Mouse (Mus musculus) left cerebral cortex, postnatal 10 days (tissue): Measurements from ENCODE around the gene Olfr794. TPM values are rescaled to one million over a fixed set of nuclear protein-coding genes. Genes with fewer than 3 reads are reported as not detected.

ENCODE experiments used
- DNase-seq, 2 experiments: peaks; one replicate each; pipeline ENCODE4 v3.0.0; 2021 to 2022; ENCODE audit warnings: low spot score in 2 of 2, mixed read lengths in 1 of 2; ENCODE audit errors: extremely low spot score in 1 of 2
- intact Hi-C: fragments of 180-260 bp; cut with DNase I; formaldehyde crosslinking; loops from one replicate; pipeline ENCODE4 v1.15.1; 2025
- microRNA-seq: library from miRNA; unstranded; fragments of <30 nt; microRNA quantifications from one replicate; pipeline ENCODE4 v1.2.0, GENCODE M21; 2022
- total RNA-seq, 2 experiments: library from RNA; stranded (reverse); gene quantifications; 2 replicates each; pipeline ENCODE4 v1.2.3; 2021

Olfr794 gene
- not detected for total RNA-seq

- intact Hi-C loops: no loop called here
- DNase-seq: no peak
Measured at GRCm38 (mm10) chr10:129567355-129567754, at the start of gene Olfr794. Gene Olfr794, plus strand, starts transcription at chr10:129567655.

DNA sequence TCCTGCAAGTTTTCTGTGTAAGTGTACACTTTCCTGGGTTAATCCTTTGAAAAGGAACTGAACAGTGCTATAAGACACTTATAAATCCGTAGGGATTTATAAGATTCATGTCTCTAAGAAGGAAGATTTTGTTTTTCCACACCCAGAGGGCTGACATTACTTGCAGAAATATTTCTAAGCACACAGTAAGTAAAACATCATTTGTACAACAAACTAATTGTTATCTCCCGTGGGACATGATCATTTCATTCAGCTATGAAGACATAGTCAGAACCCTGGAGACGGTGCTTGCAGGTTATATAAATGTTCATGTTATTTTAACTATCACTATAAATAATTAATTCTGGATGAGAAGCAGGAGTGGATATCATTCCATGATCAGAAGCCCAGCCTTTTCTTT, 46.0 kb upstream of the Olfr794 start, which contains the start of gene Olfr791:
TSS of gene Olfr791 (plus strand) at position 301 of the 400 bp plus-strand sequence.
- intact Hi-C loops: no loop called here
- no peak for DNase-seq

GRCm38 (mm10) chr10:129538862-129539261, 28.6 kb upstream of the Olfr794 start, which contains the start of gene Olfr792:
Gene Olfr792, plus strand, starts transcription at chr10:129539162.
- intact Hi-C loops: no loop called here
- no peak for DNase-seq

- intact Hi-C loops: no loop called here
- DNase-seq: no peak
Measured at GRCm38 (mm10) chr10:129549354-129549753, 18.1 kb upstream of the Olfr794 start.

DNA sequence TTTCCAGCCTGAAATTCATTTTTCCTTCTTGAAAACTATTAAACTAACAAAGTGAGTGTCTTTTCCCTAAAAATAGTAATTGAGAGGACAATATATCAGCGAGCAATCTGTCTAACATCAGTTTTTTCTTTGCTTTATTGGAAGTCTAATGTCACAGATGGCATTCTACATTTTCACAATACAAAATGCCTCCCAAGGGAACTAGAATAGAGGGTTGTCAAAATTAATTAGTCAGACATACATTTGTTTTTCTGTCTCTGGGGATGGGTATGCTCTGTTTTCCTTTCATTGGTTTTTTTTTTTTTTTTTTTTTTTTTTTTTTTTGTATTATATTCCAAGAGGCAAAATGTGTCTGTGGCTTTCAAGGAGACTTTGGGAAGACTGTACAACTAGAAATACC, 9.6 kb downstream of the Olfr794 start:
- intact Hi-C loops: no loop called here
- no peak for DNase-seq

DNA sequence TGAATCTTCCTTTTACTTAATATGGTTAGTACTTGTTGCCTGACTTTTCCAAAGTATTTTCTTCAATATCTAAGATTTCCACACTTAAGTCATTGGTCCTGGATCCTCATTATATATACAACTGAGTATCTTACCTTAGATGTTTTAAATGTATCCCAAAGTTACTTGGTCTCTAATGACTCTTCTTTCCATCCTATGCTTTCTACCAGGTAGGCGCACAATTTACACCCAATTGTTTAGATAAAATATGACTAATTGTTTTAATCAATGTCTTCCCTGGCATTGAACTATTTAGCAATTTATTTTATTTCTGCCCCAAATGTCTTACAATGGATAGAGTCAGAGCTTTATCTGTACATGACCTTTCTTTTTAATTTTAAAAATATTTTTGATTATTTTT, 45.0 kb downstream of the Olfr794 start, which contains the start of gene Olfr796:
TSS of gene Olfr796 (minus strand) at position 101 of the 400 bp plus-strand sequence.
- no peak for DNase-seq

DNA sequence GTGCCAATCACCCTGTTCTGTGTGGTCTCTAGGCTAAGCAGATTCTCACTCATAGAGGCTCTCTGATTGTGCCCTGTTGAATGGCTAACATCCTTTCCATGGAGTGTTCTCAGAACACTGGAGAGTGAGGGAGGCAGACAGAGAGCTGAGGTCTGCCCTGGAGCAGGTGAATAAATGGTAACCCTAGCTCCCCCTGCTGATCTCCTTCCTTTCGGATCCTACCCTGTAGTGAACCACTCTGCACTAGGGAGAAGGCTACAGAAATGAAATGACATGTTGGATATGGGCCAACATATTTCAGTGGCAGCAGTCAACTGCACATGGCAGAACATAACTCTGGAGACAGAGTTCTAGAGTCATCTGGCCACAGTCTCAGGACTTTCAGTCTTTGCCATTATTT, 54.3 kb downstream of the Olfr794 start:
- no peak for DNase-seq
- intact Hi-C loops: no loop called here

More for the DNA sequence above, 45.0 kb downstream of the Olfr794 start, which contains the start of gene Olfr796:
- intact Hi-C loops: no loop called here

Small RNA genes lying within 50 kb of the gene (microRNA-seq; reads per million reads assigned to microRNA genes)
- not detected for gene Gm23252

Other genes with a start within 250 kb of the Olfr794 start
- not detected for gene Olfr780, start 249.5 kb upstream of the Olfr794 start, total RNA-seq
- not detected for gene Olfr781, start 238.8 kb upstream of the Olfr794 start, total RNA-seq
- gene Olfr782, start 218.8 kb upstream of the Olfr794 start, total RNA-seq: not detected
- gene Olfr784, start 183.6 kb upstream of the Olfr794 start, total RNA-seq: under 1 TPM; 0.22 to 0.24 TPM
- gene Olfr785, start 162.2 kb upstream of the Olfr794 start, total RNA-seq: not detected
- gene Olfr786, start 140.3 kb upstream of the Olfr794 start, total RNA-seq: not detected
- not detected for gene Olfr787, start 105.8 kb upstream of the Olfr794 start, total RNA-seq
- not detected for gene Olfr788, start 96.7 kb upstream of the Olfr794 start, total RNA-seq
- gene Olfr789, start 82.9 kb upstream of the Olfr794 start, total RNA-seq: not detected
- not detected for gene Olfr790, start 69.2 kb upstream of the Olfr794 start, total RNA-seq
- gene Olfr791, start 45.9 kb upstream of the Olfr794 start, total RNA-seq: not detected
- not detected for gene Olfr792, start 28.5 kb upstream of the Olfr794 start, total RNA-seq
- gene Olfr796, start 44.9 kb downstream of the Olfr794 start, total RNA-seq: not detected
- gene Olfr798, start 60.3 kb downstream of the Olfr794 start, total RNA-seq: not detected
- not detected for gene Olfr799, start 69.8 kb downstream of the Olfr794 start, total RNA-seq
- not detected for gene Olfr800, start 90.0 kb downstream of the Olfr794 start, total RNA-seq
- not detected for gene Olfr801, start 106.2 kb downstream of the Olfr794 start, total RNA-seq
- gene Olfr802, start 120.5 kb downstream of the Olfr794 start, total RNA-seq: under 1 TPM in 1 of 2 experiments, not detected in 1; 0.13 TPM
- gene Olfr803, start 126.6 kb downstream of the Olfr794 start, total RNA-seq: not detected
- not detected for gene Olfr804, start 135.6 kb downstream of the Olfr794 start, total RNA-seq
- not detected for gene Olfr805, start 161.7 kb downstream of the Olfr794 start, total RNA-seq
- gene Olfr806, start 174.3 kb downstream of the Olfr794 start, total RNA-seq: not detected
- not detected for gene Olfr807, start 190.1 kb downstream of the Olfr794 start, total RNA-seq
- not detected for gene Olfr808, start 197.8 kb downstream of the Olfr794 start, total RNA-seq
- gene Olfr809, start 207.0 kb downstream of the Olfr794 start, total RNA-seq: not detected
- gene Olfr810, start 227.3 kb downstream of the Olfr794 start, total RNA-seq: not detected
- not detected for gene Olfr811, start 236.7 kb downstream of the Olfr794 start, total RNA-seq